Mouse (Mus musculus) cerebellum, adult 2 months (tissue): ENCODE results near the gene Nadk2.

Experiments
- CTCF ChIP-seq: fragments of 200-500 bp; IDR thresholded peaks from 2 replicates; pipeline ENCODE4 v1.5.1; 2011; ENCODE audit warnings: low read depth, mild to moderate bottlenecking, control low read depth, low read length, moderate library complexity, borderline replicate concordance; ENCODE audit not compliant: insufficient read depth
- POLR2A ChIP-seq: fragments of 200-500 bp; IDR thresholded peaks from 2 replicates; pipeline ENCODE4 v1.6.1; 2011; ENCODE audit warnings: low read length, control low read depth, borderline replicate concordance; ENCODE audit not compliant: insufficient read depth

DNA sequence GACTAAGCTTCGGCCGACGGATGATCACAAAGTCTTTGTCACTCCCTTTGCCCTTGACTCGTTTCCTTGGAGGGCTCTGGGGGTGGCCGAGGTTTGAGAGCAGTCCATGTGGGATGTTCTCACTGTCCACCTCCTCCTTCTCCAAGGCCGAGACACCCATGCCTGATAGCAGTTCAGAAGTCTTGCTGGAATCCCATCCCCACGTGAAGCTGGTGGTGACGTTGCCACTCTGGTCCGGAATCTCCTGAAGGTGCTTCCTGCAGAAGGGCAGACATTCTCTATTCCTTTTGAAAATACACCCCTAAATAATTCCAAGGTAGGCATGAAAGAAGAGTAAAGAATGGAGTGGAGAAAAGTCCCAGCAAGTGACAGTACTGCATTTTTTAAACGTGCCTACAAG lies 68.4 kb downstream of the Nadk2 start:
- TF ChIP-seq POLR2A (no peak), CTCF (no peak)
